Mouse (Mus musculus) stomach, embryonic 14.5 days (tissue): ENCODE results near the gene Nasp. TPM values are rescaled to one million over a fixed set of nuclear protein-coding genes. Genes with fewer than 3 reads are reported as not detected.

Experiments
- ATAC-seq: fragments of 200-750 bp; cut with Nextera tagmentation; 2 replicates; pipeline ENCODE4 v1.8.0; 2017; ENCODE audit warnings: low read depth, moderate TSS enrichment; ENCODE audit not compliant: insufficient number of reproducible peaks, insufficient read depth, low FRiP score
- H3K27ac ChIP-seq: fragments of 300-500 bp; sonication (generic); 2 replicates; pipeline ENCODE4 v1.5.1; 2014; ENCODE audit warnings: mild to moderate bottlenecking, low read length, moderate library complexity, mixed read lengths
- H3K27me3 ChIP-seq: fragments of 300-500 bp; sonication (generic); 2 replicates; pipeline ENCODE4 v1.6.1; 2014; ENCODE audit warnings: low read length, control low read depth, mixed read lengths; ENCODE audit not compliant: control insufficient read depth, insufficient read depth
- H3K36me3 ChIP-seq: fragments of 300-500 bp; sonication (generic); 2 replicates; pipeline ENCODE4 v1.6.1; 2014; ENCODE audit warnings: mild to moderate bottlenecking, control low read depth, low read length, moderate library complexity, mixed read lengths; ENCODE audit not compliant: control insufficient read depth, insufficient read depth
- H3K4me1 ChIP-seq: fragments of 300-500 bp; sonication (generic); 2 replicates; pipeline ENCODE4 v1.6.1; 2014; ENCODE audit warnings: low read length, control low read depth, mixed read lengths; ENCODE audit not compliant: control insufficient read depth, insufficient read depth
- H3K4me2 ChIP-seq: fragments of 300-500 bp; sonication (generic); replicated peaks from 2 replicates; pipeline ENCODE4 v1.6.1; 2014; ENCODE audit warnings: low read depth, low read length, control low read depth
- H3K4me3 ChIP-seq: fragments of 300-500 bp; sonication (generic); 2 replicates; pipeline ENCODE4 v1.5.1; 2014; ENCODE audit warnings: low read depth, low read length, control low read depth
- H3K9ac ChIP-seq: fragments of 300-500 bp; sonication (generic); replicated peaks from 2 replicates; pipeline ENCODE4 v1.6.1; 2014; ENCODE audit warnings: low read depth, mild to moderate bottlenecking, control low read depth, low read length, moderate library complexity, mixed read lengths
- H3K9me3 ChIP-seq: fragments of 300-500 bp; sonication (generic); 2 replicates; pipeline ENCODE4 v1.6.1; 2016; ENCODE audit warnings: low read depth, low read length, control low read depth; ENCODE audit not compliant: control insufficient read depth
- WGBS: fragments of 180-500 bp; shearing (Covaris S2); extraction: QIAGEN DNeasy Blood & Tissue Kit; methylation state at CpG from one replicate; pipeline ENCODE4 v1.1.7; 2014; 5-methylcytosine and 5-hydroxymethylcytosine counted together
- polyA plus RNA-seq: library from polyadenylated mRNA; unstranded; fragments of >200 nt; fragmentation: Nextera tagmentation; extraction: Ambion mirVana; gene quantifications from 2 replicates; pipeline ENCODE4 v1.2.1, GENCODE M21; 2014

The Nasp gene
- polyA plus RNA-seq, 1 experiment from 2014 or later = 162 TPM

DNA sequence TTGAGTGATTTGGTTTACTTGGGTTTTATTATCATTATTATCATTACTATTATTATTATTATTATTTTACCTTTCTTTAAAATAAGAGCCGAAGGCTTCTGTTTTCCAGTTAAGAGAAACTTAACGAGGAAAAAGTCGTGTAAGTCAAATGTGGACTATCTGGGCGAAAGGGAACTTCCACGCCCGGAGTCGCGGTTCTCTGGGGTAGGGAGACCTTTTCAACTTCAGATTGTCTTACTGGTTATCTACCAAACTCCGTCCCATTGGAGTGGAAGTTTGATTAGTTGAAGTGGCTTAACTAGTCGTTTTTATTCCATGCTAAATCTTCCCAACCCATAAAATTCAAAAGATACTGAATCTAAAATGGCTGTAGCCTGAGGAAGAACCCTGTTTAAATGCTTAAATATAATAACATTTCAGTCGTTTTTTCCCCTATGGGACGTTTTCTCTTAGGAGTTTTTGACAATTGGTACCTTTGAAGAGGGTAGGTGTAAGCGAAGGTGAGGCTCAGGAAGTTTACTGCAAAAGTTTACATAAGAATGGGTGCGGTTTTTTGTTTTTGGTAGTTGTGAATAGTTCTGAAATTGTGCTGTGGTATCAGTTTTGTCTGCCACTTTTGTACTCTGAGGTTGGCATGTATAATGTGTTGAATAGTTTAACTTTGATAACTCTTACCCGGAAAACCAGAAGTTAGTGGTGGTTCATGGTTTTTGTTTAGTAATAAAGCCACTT, 69.4 kb downstream of the Nasp start:
- H3K9ac ChIP-seq = peak overlapping the region; percentile 82
- no peak for ATAC-seq
- H3K9me3 ChIP-seq = no peaks in the 10 kb centered on the region
- peaks cover 5% of the 10 kb centered on the region; the same call in 1 of the 2 replicates for H3K36me3 ChIP-seq
- peaks cover 13% of the 10 kb centered on the region; the same call in 1 of the 2 replicates for H3K4me1 ChIP-seq
- H3K4me3 ChIP-seq = peak overlapping the region; percentile 85
- H3K27ac ChIP-seq = peak overlapping the region; percentile 95; the same call in 1 of the 2 replicates
- H3K4me2 ChIP-seq = peak overlapping the region; percentile 75
- 3% methylated on average over 15 of the region's 15 CpGs for WGBS
- no peaks in the 10 kb centered on the region for H3K27me3 ChIP-seq

DNA sequence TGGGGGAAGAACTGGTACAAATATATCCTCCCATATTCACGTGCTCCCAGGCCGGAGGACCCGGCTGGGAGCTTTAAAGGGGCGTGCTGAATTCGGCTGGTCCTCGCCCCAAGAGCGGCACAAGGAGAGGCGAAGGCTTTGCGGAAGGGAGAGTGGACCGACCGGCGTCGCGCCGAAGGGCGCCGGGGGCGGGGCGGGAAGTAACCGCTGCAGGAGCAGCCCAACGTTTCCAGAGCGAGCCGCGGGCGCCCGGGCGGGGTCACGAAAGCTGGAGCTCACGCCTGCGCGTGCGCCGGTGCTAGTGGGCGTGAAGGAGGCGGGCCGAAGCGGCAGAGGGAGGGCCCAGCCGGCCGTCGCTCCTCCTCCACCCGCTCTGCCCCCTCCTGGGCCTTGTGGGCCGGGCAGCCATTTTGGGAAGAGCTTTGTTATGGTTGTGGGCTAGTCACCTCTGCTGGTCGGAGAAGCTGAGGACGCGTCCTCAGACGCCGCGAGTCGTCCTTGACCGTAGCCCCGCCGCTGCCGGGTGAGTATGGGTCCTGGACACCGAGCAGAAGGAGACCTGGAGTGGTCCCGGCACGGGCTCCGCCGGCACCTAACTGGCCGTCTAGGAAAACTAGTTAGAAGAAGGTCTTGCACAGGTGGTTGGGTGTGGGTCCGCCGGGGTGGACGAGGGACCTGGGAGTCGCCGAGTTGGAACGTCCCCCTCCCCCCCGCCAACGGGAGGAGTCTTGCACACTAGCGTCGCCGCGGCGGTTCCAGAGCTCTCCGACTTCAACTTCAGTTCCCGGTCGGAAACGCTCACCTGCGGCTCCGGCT, 70.2 kb downstream of the Nasp start, which contains the start of gene Gpbp1l1:
Gpbp1l1 (plus strand) TSS at position 353 of the 816 bp plus-strand sequence.
- Histone ChIP-seq H3K27ac (peak within 1 kb of the TSS; percentile 95), H3K9ac (peak within 1 kb of the TSS; percentile 82), H3K27me3 (no peaks in the 10 kb centered on the region), H3K4me2 (peak within 1 kb of the TSS; percentile 86), H3K36me3 (peaks cover 9% of the 10 kb centered on the region), H3K4me1 (peaks cover 13% of the 10 kb centered on the region; the same call in 1 of the 2 replicates), H3K4me3 (peak within 1 kb of the TSS; percentile 85), H3K9me3 (no peaks in the 10 kb centered on the region)
- WGBS = under 1% methylated on average over 71 of the region's 78 CpGs
- ATAC-seq = peak; percentile 95

DNA sequence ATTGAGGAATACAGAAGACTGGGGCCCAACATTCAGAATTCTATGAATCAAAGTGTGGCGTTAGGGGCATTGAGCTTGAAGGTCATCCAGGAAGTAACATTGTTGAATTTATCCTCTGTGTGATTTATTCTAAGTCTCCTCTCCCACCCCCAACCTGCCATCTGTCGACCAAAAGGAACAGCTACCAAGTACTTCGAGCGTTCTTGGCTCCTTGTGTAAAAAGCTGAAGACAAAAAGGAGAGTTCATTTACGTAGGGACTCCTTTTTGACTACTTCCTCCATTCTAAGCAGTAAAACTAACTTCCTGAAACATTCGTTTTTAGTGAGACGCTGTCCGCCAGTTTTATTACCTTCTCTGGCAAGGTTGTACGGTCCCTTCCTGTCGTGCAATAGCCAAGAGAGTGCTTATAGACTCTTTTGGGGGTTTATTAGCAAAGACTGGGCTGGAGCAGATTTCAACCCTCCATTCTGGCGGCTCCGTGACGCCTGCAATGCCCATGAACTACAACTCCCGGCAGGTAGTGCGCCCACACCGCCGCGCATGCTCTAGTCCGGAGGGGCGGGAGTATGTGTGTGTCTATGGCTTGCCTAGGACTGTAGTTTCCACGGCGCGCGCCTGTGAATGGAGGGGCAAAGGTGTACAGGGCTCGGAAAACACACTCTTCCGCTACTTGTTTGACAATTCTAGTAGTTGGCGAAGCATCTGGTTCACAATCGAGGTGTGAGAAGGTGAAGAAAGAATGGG, 71.0 kb downstream of the Nasp start:
- H3K27ac ChIP-seq = peak overlapping the region; percentile 95
- no peaks in the 10 kb centered on the region for H3K27me3 ChIP-seq
- H3K4me1 ChIP-seq = peaks cover 13% of the 10 kb centered on the region; the same call in 1 of the 2 replicates
- peak; percentile 93 for ATAC-seq
- peak overlapping the region; percentile 82 for H3K9ac ChIP-seq
- under 1% methylated on average over 28 of the region's 28 CpGs for WGBS
- H3K36me3 ChIP-seq = peaks cover 9% of the 10 kb centered on the region
- peak overlapping the region; percentile 86 for H3K4me2 ChIP-seq
- no peaks in the 10 kb centered on the region for H3K9me3 ChIP-seq
- H3K4me3 ChIP-seq = peak overlapping the region; percentile 85

DNA sequence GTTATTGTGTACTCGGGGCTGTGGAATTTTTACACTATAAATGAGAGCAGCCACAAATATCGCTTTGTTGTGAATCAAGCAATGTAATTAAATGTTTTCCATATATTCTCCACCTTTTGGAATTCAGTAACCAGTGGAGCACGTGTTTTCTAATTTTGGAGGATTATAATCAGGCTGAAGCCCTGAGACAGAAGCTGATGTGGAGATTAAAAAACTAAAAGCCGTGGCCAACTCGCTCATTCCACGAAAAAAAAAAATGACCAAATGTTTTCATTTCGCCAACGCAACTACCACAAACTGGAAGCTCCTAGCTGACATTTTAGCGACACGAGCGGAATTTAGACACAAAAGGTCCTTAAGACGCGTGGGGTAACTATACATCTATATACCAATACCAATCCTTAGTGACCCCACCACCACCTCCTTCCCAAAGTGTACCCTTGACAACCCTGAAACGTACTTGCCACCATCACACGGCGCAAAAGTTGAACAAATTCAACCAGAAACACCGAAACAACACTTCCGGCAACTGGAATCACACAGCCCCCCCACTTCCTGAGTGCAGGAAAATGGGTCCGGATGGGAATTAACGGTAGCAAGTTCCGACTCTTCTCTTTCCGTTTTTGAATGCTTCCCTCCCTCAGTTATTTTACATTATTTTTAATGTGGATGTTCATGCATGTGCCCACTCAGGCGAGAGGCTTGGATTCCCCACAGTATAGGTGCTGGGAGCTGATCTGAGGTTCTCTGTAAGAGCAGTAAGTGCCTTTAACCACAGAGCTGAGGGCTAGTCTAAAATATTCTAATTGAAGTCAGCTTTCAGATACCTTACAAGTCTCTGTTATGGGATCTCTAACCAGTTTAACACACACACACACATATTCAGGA, 72.1 kb downstream of the Nasp start, which contains the start of gene Tmem69:
Tmem69 (minus strand) TSS at position 524 of the 888 bp plus-strand sequence.
- no peak for ATAC-seq
- Histone ChIP-seq H3K4me2 (peak within 1 kb of the TSS; percentile 86), H3K27ac (peak within 1 kb of the TSS; percentile 95), H3K9ac (peak within 1 kb of the TSS; percentile 82), H3K9me3 (no peaks in the 10 kb centered on the region), H3K36me3 (peaks cover 9% of the 10 kb centered on the region), H3K4me3 (peak within 1 kb of the TSS; percentile 85), H3K4me1 (peaks cover 9% of the 10 kb centered on the region; the same call in 1 of the 2 replicates), H3K27me3 (no peaks in the 10 kb centered on the region)
- WGBS = 4% methylated on average over 23 of the region's 23 CpGs

DNA sequence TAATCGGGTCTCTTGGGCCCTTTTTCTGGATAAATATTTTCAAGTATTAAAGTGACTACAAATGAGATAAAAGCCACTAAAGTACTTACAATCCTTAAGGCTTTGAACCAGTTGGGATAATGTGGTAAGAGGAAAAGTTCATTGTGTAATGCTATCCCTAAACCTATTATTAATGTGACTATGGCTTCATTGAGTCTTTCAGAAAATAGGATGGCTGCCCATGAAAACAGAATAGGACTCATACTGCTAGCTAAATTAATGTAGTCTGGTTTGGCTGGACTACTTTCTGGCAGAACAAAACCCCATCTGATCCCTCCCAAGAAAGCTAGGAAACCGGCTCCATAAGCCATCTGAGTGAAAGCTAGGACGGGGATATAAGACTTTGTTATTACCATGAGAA, 74.7 kb downstream of the Nasp start:
- peaks cover 9% of the 10 kb centered on the region for H3K36me3 ChIP-seq
- H3K27ac ChIP-seq = no peak overlapping the region
- H3K9me3 ChIP-seq = no peaks in the 10 kb centered on the region
- 74% methylated on average over 3 of the region's 3 CpGs for WGBS
- H3K9ac ChIP-seq = no peak overlapping the region
- no peaks in the 10 kb centered on the region for H3K4me1 ChIP-seq
- H3K4me3 ChIP-seq = no peak overlapping the region
- no peak overlapping the region for H3K4me2 ChIP-seq
- H3K27me3 ChIP-seq = no peaks in the 10 kb centered on the region
- no peak for ATAC-seq

Other genes with a start within 250 kb of the Nasp start
- gene Mast2, start 163.8 kb downstream of the Nasp start, polyA plus RNA-seq = 23.4 and 24.6 TPM in 2 replicates
- gene Ipp, start 120.4 kb downstream of the Nasp start, polyA plus RNA-seq = 4.5 and 4.6 TPM in 2 replicates
- 22.1 and 23.5 TPM in 2 replicates for gene Tmem69, start 72.0 kb downstream of the Nasp start, polyA plus RNA-seq
- gene Gpbp1l1, start 70.3 kb downstream of the Nasp start, polyA plus RNA-seq = 49.2 and 52.2 TPM in 2 replicates
- gene Ccdc17, start 31.3 kb downstream of the Nasp start, polyA plus RNA-seq = 3.8 and 4.7 TPM in 2 replicates
- 781 and 795 TPM in 2 replicates for gene Akr1a1, start 23.7 kb upstream of the Nasp start, polyA plus RNA-seq
- gene Prdx1, start 57.6 kb upstream of the Nasp start, polyA plus RNA-seq = 1,331 and 1,341 TPM in 2 replicates
- gene Mmachc, start 80.5 kb upstream of the Nasp start, polyA plus RNA-seq = 18.4 and 19.1 TPM in 2 replicates
- gene Ccdc163, start 80.6 kb upstream of the Nasp start, polyA plus RNA-seq = 40.0 and 44.3 TPM in 2 replicates
- gene Tesk2, start 93.0 kb upstream of the Nasp start, polyA plus RNA-seq = 7.5 and 9.8 TPM in 2 replicates
- 31.8 and 33.7 TPM in 2 replicates for gene Toe1, start 179.7 kb upstream of the Nasp start, polyA plus RNA-seq
- 13.9 and 16.6 TPM in 2 replicates for gene Mutyh, start 179.8 kb upstream of the Nasp start, polyA plus RNA-seq
- 0.22 and 1.2 TPM in 2 replicates for gene Hpdl, start 193.8 kb upstream of the Nasp start, polyA plus RNA-seq
- 0.49 and 0.69 TPM in 2 replicates for gene Zswim5, start 249.4 kb upstream of the Nasp start, polyA plus RNA-seq